Mouse (Mus musculus): ENCODE measurements at regions not wholly inside any gene's neighbourhood (a gene's known extent, or its start where the extent isn't known, plus 50 kb on each side); places are given as distances from the start of the nearest gene placed in this dataset.
A peak's percentile ranks its signal among the peaks of the same experiment; 100 is the strongest.

GRCm38 (mm10) chr3:154513566-154513965, 82.9 kb upstream of the Cryz start:
- no peak for DNase-seq

GRCm38 (mm10) chr3:154510160-154510559, 86.4 kb upstream of the Cryz start:
- DNase-seq: no peak

- DNase-seq: no peak
These were observed 87.1 kb upstream of the Cryz start for GRCm38 (mm10) chr3:154509394-154509793.

- DNase-seq: no peak
These were observed 103.1 kb upstream of the Cryz start for GRCm38 (mm10) chr3:154493387-154493920.

GRCm38 (mm10) chr3:154472426-154472825, 124.1 kb upstream of the Cryz start:
- no peak for DNase-seq

GRCm38 (mm10) chr3:154467581-154468374, 128.7 kb upstream of the Cryz start:
- peak; percentile 78 to 79 for DNase-seq

GRCm38 (mm10) chr3:154458208-154458607, 127.7 kb upstream of the Lhx8 start:
- no peak for DNase-seq

- no peak for DNase-seq
These were observed 122.6 kb upstream of the Lhx8 start for GRCm38 (mm10) chr3:154453025-154453424.

- DNase-seq: no peak
These were observed 122.1 kb upstream of the Lhx8 start for GRCm38 (mm10) chr3:154452585-154452984.

- DNase-seq: no peak
These were observed 120.7 kb upstream of the Lhx8 start for GRCm38 (mm10) chr3:154451169-154451568.

GRCm38 (mm10) chr3:154443351-154444075, 113.1 kb upstream of the Lhx8 start:
- no peak for DNase-seq

- DNase-seq: peak; percentile 80 to 85
These were observed 111.0 kb upstream of the Lhx8 start for GRCm38 (mm10) chr3:154441454-154441853.

GRCm38 (mm10) chr3:154440899-154441298, 110.4 kb upstream of the Lhx8 start:
- no peak for DNase-seq

- no peak for DNase-seq
These were observed 100.4 kb upstream of the Lhx8 start for GRCm38 (mm10) chr3:154430856-154431255.

GRCm38 (mm10) chr3:154429666-154430065, 99.2 kb upstream of the Lhx8 start:
- no peak for DNase-seq

- DNase-seq: no peak
These were observed 94.1 kb upstream of the Lhx8 start for GRCm38 (mm10) chr3:154424589-154424988.

GRCm38 (mm10) chr3:154421461-154421950, 91.0 kb upstream of the Lhx8 start:
- DNase-seq: no peak

GRCm38 (mm10) chr3:154418177-154418832, 87.8 kb upstream of the Lhx8 start:
- DNase-seq: no peak

GRCm38 (mm10) chr3:154414358-154414757, 83.9 kb upstream of the Lhx8 start:
- peak in 1 of 2 experiments; percentile 6 for DNase-seq

- no peak for DNase-seq
These were observed 79.8 kb upstream of the Lhx8 start for GRCm38 (mm10) chr3:154410292-154410691.

GRCm38 (mm10) chr3:154402081-154402480, 71.6 kb upstream of the Lhx8 start:
- no peak for DNase-seq

- DNase-seq: no peak
These were observed 63.2 kb upstream of the Lhx8 start for GRCm38 (mm10) chr3:154393626-154394025.

GRCm38 (mm10) chr3:154391629-154392028, 61.2 kb upstream of the Lhx8 start:
- DNase-seq: no peak

Data from cerebellum, postnatal 10 days (tissue).